Mouse (Mus musculus) bone marrow macrophage, adult 2 months (primary cell): ENCODE results near the gene Ccnl2.

Experiments used
- CTCF ChIP-seq: IDR thresholded peaks from 2 replicates; pipeline ENCODE4 v1.5.1; 2012; ENCODE audit warnings: low read depth, mild to moderate bottlenecking, low read length, moderate library complexity
- POLR2A ChIP-seq: IDR thresholded peaks from 2 replicates; pipeline ENCODE4 v1.6.1; 2012; ENCODE audit warnings: mild to moderate bottlenecking, low read depth, low read length, borderline replicate concordance

DNA sequence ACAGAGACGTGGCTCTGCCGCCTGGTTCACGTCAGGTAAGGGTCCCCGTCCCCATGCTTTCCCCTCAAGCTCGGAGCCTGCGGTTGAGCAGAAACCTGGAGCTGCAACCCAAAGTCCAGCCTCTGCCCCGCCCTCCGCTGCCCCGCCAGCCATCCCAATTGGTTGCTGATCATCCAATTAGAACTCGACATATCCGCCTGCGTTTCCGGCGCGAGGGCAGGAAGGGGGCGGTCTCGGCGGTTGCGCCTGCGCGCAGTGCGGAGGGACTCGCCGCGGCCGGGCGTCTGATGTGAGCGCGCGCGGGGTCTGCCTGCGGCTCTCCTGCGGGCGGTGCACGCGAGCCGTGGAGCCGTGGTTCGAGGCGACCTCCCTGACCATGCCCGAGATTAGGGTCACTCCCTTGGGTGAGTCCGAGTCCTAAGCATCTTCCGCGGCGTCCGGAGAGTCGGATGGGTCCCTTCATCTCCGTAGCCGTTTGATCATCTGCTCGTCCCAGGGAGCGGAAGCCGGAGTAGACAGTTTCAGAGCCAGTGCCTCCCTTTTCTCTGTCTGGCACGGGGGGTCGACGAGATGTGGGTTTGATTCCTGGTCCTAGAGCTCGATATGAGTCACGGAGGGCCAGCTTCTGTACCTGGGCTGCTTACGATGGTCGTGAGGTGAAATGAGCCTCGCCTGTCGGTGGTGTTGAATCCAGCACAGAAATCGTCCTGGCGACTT lies 57.2 kb downstream of the Ccnl2 start, which contains the start of the genes Cptp and Ints11:
- TF ChIP-seq CTCF (no peak), POLR2A (no peak)
